Mouse (Mus musculus) lung, postnatal 36 days (tissue): ENCODE results near the gene Ccnt1.

ENCODE experiments used
- DNase-seq: peaks from one replicate; pipeline ENCODE4 v3.0.0; 2022; ENCODE audit warnings: mixed read lengths

Ccnt1 gene

DNA sequence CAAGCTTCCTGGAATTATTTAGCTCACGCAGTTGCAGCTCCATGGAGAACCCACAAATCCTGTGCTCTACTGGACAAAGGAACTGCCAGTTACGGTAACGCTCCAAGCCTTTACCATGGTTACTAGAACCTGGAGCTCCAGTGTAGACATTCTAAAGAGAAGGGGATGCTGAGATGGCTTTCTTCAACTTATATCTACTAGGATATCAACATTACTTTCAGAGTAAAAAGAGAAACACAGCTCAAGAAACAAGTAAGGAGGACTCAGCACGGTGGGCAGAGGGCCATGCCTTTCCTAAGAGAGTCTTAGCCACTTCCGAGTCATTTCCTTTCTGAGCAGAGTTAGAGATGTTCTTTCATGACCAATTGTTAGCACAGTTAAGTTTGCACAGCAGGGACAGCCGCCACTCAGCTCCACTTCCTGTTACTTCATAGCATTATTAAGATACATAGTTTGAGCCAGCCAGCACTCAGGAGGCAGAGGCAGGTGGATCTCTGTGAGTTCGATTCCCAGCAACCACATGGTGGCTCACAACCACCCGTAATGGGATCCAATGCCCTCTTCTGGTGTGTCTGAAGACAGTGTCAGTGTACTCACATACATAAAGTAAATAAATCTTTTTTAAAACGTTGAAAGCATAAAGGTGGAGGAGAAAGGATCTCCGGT is at the start of gene Ccnt1, which contains the start of gene 4930415O20Rik:
Gene Ccnt1 (minus strand): TSS at position 51 of the 666 bp plus-strand sequence.
Gene 4930415O20Rik (plus strand): TSS at position 132 of the 666 bp plus-strand sequence.
- no peak for DNase-seq

DNA sequence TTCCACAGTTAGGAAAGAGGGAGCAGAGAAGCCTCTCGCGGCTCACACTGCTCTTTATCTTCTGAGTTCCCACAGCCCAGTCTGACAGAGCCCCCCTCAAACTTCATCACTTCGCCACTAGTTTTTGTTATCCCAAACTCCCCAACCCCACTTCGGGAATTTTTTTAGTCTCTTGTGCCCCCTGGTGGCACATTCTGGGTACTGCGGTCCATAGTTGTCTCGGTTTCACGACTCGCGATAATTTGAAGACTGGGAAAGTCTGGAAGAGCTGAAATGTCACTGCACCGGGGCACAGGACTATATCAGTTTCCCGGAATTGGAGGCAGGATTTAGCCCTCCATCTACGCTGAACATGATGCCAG is 46.4 kb upstream of the Ccnt1 start:
- peak; percentile 82 for DNase-seq

DNA sequence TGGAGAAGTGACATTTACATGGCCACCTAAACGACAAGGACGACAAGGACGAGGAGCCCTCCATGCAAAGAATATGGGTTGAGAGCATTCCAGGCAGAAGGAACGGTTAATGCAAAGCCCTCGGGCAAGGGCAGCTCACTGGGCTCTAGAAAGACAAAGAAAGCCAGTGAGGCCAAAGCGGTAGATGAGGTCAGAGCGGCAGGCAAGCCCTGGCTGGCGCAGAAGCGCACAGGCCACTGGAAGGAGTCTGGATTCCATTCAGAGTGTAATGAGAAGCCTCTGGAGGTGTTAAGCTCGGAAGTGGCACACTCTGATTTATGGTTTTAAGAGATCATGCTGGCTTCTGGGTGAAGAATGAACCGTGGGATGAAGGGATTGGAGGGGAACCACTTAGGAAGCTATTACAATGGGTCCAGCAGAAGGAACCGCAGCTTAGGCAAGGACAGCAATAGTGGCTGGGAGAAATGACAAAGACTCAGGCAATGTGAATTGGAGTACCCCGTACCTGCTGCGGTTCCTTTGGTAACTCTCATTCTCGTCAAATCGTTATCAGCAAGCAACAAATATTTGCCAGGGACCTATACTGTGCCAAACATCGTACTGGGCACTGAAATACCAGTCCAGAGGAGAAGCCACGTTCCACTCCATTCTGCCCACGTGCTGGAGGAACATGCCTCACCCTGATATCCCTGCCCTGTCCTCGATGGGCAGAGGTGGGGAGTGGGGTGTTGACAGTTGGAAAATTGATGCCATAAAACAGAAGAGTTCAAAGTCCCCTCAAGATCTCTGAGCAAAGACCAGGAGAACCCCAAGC is 45.8 kb upstream of the Ccnt1 start:
- no peak for DNase-seq

DNA sequence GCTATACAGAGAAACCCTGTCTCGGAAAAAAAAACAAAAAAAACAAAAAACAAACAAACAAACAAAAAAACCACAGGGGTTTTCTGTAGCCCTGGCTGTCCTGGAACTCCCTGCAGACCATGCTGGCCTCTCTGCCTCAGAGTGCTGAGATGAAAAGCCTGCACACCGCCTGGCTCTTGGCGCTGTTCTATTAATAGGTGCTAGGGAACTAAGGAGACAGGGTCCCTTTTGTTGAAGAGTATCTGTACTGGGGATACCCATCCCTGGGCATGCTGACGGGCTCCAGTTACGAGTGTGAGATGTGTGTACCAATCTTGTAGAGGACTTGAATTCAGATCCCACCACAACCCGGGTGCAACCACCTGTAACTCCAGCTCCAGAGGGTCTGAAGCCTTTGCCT is 45.0 kb upstream of the Ccnt1 start:
- DNase-seq, result no peak

DNA sequence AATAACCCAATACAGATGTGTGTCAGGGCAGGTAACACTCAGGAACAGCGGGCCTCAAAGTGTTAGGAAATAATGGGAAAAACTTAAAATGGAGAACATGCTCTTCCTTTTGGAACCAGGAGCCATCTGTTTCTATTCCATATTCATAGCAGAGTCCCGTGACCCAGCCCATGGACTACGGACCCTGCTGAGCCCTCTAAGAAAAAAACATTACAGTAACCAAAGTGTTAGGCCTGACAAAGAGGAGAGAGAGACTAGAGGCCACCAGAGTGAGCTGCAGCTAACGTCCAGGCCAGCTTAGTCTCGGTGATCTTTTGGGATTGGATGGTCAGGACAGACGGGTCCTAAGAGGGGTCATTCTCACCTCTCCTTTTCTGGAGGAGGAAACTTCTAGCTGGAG is 44.2 kb upstream of the Ccnt1 start:
- DNase-seq, result no peak

DNA sequence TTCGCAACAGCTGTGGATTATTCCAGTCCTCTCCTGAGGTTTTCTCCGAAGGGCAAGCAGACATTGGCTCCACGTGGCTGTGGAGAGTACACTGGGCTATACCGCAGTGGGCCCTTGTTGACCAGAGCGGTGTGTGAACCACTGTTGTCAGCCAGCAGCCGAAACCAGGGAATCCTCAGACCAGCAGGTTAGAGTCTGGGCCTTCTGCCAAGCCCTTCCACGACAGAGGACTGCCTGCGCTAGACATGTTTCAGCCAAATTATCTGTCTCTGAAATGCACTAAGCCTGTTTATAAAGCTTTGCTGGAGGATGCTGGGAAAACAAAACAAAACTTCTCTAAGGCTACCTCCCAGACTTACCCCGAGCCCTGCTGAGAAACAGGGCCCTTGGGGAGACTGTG is 43.8 kb upstream of the Ccnt1 start:
- no peak for DNase-seq

DNA sequence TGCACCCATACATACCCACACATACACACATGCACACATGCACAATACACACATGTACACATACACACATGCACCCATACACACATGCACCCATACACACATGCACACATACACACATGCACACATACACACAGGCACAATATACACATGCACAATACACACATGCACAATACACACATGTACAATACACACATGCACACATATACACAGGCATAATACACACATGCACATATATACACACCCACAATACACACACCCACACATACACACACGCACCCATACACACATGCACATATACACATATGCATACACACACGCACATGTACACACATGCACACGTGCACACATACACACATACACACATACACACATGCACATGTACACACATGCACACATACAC is 41.5 kb upstream of the Ccnt1 start:
- no peak for DNase-seq

DNA sequence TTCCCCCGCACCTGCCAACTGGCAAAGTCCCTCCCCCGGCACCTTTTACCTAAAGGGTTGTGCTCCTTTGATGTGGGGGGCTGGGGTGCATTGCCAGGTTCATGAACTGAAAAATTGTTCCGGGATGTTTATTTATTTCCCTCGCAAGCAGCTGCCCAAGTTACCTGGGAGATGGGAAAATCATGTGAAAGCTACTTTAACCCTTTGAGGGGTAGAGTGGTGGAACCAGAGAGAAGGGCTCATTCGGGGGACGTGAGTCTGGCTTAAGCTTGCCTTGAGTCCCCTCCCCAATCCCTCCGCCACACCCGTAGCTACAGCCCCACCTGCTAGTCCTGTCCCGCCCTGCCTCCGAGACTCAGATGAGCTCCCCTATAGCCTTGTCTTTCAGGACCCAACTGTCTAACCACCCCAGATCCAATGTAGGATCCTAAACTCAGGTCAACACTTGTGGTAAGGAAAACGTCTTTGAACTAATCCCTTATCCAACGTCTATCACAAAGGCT is 39.5 kb upstream of the Ccnt1 start:
- no peak for DNase-seq

DNA sequence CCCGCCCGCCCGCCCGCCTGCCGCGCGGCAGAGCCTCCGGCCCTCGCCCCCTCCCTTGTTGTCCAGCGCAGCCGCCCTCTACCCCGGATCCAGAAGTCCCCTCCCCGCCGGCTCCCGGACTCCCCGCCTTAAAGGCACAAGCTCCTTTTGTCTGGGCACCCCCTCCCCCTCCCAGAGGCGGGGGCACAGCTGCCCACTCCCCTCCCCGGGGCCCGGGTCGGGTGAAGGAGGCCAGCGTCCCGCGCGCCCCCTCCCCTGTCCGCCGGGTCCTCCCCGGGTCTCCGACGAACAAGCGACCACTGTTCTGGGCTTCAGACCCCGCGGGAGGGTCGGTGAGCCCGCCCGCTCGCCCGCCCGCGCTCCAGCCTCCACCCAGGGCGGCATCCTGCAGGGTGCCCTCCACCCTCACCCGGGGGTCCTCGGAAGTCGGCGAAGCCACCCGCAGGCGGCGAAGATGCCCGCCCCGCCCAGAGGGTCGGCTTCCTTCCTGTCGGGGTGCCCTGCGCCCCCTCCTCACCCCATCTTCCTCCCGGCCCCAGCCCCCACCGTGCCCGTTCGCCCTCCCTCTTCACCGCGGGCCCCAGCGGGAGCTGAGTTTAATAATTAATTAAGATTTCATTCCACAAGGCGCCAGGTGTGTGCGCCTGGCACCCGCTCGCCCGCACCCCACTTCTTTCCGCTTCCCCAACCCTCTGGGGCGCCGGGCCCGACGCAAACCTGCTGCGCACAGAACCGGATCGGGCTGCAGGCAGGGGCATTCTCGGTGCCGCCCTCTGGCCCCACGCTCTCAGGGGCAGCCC is 38.8 kb upstream of the Ccnt1 start, which contains the start of gene Adcy6:
Gene Adcy6 (minus strand): TSS at position 746 of the 800 bp plus-strand sequence.
- peak; percentile 85 for DNase-seq

DNA sequence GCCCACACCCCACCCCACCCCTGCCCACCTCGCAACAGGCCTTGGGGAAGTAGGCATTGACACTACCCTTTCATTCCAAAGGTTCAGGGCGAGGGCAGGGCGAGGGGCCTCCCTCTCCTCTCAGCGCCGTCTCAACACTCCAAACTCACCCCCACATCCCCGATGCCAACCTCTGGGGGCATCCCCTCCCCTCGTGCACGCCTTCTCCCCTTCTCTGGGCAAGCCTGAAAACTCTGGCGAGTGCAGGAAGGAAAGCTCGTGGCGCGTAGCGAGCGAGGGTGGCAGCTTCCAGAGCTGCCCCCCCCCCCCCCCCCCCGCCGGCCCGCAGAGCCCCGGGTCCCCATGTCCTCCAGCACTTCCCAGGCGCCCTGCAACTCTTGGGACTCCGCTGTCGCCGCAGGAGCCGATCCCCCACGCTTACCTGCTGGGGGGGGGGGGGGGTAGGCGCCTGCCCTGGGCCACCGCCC is 38.1 kb upstream of the Ccnt1 start:
- DNase-seq, result no peak

DNA sequence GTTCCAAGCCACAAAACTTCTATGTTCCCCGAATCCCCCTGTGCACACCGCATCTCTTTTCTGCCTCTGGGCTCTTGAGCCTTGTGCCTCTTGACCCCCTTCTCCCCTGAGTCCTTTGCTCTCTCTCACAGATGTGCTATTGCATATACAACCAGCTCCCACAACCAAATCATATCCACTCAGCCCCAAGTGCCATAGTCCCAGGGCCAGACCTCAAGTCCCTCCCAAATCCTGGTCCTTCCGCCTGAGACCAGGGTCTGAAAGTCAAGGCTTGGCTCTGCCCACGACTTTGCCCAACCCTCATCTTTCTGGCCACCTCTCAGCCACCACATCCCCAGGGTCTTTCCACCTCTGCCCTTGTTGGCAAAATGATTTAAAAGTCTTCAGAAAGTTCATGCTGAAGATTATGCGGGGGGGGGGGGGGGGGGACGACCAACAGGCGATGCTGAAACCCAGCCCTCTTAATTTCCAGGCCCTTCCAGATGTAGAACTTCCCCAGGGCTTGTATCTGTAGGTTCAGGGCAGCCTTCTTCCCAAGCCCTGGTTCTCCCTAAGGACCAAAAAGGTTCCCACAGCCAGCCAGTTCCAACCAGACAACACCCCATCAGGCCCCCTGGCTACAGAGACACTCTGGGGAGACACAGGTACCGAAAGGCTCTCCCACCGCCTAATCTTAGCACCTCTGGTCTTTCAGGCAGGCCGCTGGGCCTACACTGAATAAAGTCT is 37.5 kb upstream of the Ccnt1 start:
- DNase-seq, result no peak

DNA sequence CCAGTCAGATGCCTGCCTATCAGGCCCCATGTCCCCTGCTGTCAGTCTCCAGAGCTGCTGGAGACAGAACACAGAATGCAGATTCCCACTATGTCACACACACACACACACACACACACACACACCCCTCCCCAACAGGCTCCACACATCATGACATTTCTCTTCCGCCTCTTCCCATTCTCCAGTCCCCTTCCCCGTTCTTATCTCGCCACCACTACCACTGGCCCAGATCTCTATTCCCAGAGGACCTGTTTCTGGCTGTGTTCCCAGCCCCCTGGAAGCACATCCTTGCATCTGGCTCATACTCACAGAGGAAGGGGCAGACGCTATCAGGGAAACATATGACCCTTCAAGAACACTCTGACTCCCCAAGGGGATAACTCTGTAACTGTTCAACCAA is 36.8 kb upstream of the Ccnt1 start:
- peak; percentile 42 for DNase-seq

DNA sequence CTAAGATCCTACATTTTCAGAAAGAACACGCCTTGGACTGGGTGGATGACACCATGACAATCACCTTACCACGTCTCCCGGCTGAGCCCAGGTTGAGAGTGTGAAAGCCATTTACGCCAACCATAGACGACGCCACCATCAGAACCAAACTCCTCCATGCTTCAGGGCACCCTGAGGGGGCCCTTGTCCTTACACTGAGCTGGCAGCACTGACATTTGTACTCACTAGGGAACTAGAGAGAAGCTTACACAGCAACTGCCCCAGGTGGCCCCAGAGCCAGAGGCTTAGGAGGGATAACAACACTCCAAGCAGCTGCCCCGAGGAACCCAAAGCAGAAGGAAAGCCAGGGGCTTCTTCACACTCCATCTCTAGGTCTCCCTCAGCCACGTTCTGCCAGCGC is 36.0 kb upstream of the Ccnt1 start:
- no peak for DNase-seq

DNA sequence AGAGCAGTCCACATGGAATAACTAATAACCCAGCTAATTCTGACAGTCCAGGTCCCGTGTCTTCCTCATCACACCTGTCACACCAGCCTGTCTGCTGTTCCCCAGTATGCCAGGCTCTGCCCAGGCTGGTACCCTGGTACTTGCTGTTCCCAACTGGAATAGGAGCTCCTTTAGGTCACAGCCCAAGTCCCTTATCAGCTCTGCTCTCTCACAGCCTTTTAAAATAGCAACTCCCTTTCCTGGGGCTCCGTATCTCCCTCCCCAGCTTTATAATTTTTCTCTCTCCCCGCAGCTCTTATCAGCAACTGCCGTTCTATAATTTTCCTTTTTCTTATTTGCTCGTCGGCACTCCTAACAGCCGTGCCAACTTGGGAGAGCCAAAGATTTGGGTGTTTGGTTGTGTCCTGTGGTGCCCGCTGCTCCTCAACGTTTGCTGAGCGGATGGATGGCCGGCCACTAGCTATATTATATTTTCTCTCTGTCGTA is 35.4 kb upstream of the Ccnt1 start:
- DNase-seq, result no peak

DNA sequence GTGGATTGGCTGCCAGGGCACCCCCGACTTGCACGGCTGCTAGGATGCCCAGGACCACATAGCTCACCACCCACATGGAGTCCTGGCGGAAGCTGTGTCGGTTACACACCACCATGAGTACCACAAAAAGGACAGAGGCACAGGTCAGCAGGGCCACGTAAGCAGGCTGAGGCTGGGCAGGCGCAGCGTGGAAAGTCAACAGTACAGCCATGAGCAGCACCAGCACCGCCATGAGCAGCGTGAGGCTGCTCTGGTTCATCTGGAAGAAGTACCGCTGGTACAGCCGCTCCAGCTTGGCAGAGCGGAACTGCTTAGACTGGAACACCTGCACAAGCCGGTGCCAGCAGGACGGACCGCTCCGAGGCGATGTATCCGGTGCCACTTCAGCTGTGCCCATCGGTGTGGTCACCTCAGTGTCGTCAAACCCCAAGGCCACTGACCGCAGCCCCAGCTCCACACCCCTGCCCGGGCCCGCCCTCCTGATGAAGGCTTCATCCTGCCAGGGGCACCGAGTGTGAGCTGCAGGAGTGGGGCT is 33.4 kb upstream of the Ccnt1 start:
- no peak for DNase-seq

DNA sequence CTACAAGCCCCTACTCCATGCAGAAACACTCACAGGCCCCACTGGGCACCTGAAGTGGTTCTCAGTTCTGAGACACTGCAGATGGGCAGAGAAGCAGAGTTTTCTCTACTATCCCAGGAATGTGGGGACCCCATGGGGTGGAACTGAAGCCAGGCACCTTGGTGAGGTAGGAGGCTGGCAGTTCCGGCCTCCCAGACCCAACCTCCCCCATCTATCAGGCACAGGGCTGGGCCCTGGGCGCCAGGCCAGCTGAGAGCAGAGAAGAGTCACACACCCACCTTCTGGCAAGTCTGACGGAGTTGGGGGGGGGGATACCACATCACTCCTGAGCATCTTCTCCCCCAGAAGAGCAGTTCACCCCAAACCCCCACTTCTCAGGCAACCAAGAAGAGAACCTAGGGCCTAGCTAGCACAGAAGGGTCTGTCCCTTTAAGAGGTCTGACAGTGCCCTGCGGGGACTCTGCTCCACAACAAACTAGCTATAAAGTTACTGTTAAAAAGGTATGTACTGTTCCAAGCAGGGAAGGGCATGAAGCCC is 32.3 kb upstream of the Ccnt1 start:
- no peak for DNase-seq

DNA sequence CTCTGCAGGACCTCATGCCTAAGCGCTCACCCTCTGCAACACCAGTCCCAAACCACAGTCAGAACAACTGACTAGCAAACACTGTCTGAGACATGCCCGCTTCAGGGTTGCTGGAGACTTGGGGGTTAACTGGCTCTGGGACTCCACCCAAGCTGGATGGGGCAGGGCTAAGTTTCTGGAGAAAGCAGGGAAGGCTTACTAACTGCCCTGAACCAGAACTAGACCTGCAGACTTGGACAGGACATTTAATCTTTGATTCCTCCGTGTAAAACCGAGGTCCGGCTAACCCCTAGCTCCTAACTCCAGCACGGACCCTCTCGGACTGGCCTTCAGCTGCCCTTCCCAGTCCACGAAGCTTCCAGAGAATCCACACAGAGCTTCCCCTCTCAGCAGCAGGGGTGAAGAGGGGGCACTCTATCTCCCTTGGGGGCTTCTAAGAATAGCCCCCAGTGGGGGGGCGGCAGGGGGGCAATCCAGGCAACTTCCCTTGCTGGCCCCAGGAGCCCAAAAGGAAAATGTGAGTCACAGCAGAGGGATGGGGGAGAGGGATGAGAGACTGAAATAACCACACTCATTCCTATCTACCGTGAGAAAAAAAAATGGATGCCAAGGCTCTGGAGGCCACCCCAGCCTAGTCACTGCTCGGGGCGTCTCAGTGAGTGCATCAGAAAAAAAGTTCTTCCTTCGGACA is 31.6 kb upstream of the Ccnt1 start:
- no peak for DNase-seq

DNA sequence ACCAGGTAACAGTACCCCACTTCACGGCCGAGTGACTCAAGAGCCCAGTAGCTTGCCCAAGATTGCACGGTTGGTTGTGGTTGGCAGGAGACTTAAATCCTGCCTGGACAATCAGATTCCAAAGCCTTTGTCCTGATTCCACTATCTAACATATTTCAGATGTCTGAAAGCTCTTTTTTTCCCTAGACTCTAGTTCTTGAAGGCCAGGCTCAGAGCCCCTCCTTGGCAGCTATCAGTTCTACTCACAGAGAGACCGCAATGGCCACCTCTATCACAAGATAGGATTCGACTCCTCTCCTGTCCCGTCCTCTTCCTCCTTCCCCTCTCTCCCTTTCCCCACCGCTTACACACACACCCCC is 31.1 kb upstream of the Ccnt1 start:
- no peak for DNase-seq

DNA sequence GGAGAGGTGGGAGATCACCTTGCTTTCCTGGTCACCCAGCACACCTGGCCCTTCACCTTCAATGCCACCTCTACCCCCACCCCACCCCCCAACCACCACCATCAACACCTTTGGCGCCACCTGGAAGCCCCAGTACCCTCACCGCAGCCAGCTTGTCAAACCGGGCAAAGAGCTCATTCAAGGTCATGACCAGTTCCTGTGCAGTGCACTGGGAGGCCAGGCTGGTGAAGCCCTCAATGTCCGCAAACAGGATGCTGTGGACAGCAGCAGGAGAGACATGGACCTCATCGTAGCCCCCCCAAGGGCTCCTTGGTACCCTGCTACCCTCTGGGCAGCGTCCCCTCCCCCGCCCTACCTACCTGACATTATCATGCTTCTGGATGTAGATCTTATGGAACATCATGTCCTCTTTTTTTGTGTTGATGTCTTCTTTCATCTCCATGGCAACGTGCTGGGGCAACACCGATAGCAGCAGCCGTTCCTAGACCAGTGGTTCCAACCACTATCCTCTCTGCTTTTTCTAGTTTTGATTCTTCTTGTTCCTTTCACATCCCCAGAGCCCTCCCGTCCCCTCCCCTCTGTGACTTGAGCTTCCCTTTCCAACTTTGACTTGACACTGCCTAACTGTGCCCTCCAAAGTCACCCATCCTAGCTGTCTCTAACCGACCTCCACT is 29.4 kb upstream of the Ccnt1 start:
- no peak for DNase-seq

DNA sequence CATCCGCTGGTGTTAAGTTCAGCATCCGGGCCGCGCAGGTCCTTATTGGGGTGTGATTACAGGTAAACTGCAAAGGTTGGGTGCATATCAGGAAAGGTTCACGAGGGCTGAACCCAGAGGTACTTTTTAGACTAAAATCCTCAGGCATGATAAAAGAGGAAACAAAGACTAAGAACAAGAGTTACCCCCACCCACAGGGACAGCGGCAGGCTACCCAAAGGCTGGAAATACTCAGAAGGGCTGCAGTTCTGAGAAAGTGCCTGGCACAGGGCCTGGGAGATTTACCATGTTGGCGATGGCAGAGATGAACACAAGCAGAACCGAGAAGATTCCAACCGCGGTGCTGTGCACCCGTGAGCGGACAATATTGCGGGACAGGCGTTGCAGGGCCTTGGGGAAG is 25.9 kb upstream of the Ccnt1 start:
- no peak for DNase-seq

DNA sequence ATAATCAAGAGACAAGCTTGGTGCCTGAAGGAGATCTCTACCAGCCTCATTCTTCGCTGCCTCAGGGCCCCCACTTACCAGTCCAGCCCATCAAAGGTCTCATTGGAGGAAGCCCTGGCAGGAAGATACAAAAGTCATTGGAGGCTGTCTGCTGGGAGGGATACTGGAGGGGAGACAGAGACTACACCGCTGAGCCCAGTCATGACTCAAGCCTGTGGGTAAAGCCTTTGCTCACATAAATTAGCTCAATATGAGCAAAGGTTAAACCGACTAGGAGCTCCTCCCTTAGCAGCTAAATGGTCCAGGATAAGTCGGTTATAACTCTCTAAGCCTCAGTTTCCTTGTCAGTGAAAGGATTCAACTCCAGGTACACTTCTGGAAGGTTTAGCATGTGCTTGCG is 24.3 kb upstream of the Ccnt1 start:
- no peak for DNase-seq
